Mouse (Mus musculus) heart, postnatal 0 days (tissue): ENCODE data around the gene Tnnc1.

Source experiments
- CTCF ChIP-seq: IDR thresholded peaks from 2 replicates; pipeline ENCODE4 v1.5.1; 2016; ENCODE audit warnings: antibody characterized with exemption, control low read depth, low read depth
- EP300 ChIP-seq: IDR thresholded peaks from 2 replicates; pipeline ENCODE4 v1.6.1; 2016; ENCODE audit warnings: antibody characterized with exemption, low read depth

- no peak for TF ChIP-seq EP300
- no peak for TF ChIP-seq CTCF
These were observed 3.3 kb upstream of the Tnnc1 start for GRCm38 (mm10) chr14:31204844-31205243.
